Mouse (Mus musculus) intestine, embryonic 16.5 days (tissue): ENCODE data around the gene Fam209. TPM values are rescaled to one million over a fixed set of nuclear protein-coding genes. Genes with fewer than 3 reads are reported as not detected.

Source experiments
- ATAC-seq: fragments of 200-750 bp; cut with Nextera tagmentation; 2 replicates; pipeline ENCODE4 v1.8.0; 2017; ENCODE audit warnings: moderate TSS enrichment, moderate library complexity
- H3K27ac ChIP-seq: fragments of 300-500 bp; sonication (generic); 2 replicates; pipeline ENCODE4 v1.5.1; 2014; ENCODE audit warnings: mild to moderate bottlenecking, low read length
- H3K27me3 ChIP-seq: fragments of 300-500 bp; sonication (generic); replicated peaks from 2 replicates; pipeline ENCODE4 v1.6.1; 2014; ENCODE audit warnings: low read length, control low read depth, mixed read lengths; ENCODE audit not compliant: control insufficient read depth, insufficient read depth
- H3K36me3 ChIP-seq: fragments of 300-500 bp; sonication (generic); 2 replicates; pipeline ENCODE4 v1.6.1; 2014; ENCODE audit warnings: low read length, control low read depth; ENCODE audit not compliant: control insufficient read depth, insufficient read depth
- H3K4me1 ChIP-seq: fragments of 300-500 bp; sonication (generic); 2 replicates; pipeline ENCODE4 v1.6.1; 2014; ENCODE audit warnings: low read length, control low read depth, mixed read lengths; ENCODE audit not compliant: control insufficient read depth, insufficient read depth
- H3K4me2 ChIP-seq: fragments of 300-500 bp; sonication (generic); 2 replicates; pipeline ENCODE4 v1.6.1; 2014; ENCODE audit warnings: low read depth, low read length, control low read depth
- H3K4me3 ChIP-seq: fragments of 300-500 bp; sonication (generic); 2 replicates; pipeline ENCODE4 v1.5.1; 2014; ENCODE audit warnings: mild to moderate bottlenecking, low read length
- H3K9ac ChIP-seq: fragments of 300-500 bp; sonication (generic); 2 replicates; pipeline ENCODE4 v1.6.1; 2014; ENCODE audit warnings: low read depth, low read length
- H3K9me3 ChIP-seq: fragments of 300-500 bp; sonication (generic); 2 replicates; pipeline ENCODE4 v1.6.1; 2016; ENCODE audit warnings: low read length, control low read depth; ENCODE audit not compliant: control insufficient read depth
- WGBS: fragments of 180-500 bp; shearing (Covaris S2); extraction: QIAGEN DNeasy Blood & Tissue Kit; methylation state at CpG from one replicate; pipeline ENCODE4 v1.1.7; 2014; 5-methylcytosine and 5-hydroxymethylcytosine counted together
- polyA plus RNA-seq: library from polyadenylated mRNA; unstranded; fragments of >200 nt; fragmentation: Nextera tagmentation; extraction: Ambion mirVana; gene quantifications from 2 replicates; pipeline ENCODE4 v1.2.1, GENCODE M21; 2015

Gene Fam209
- polyA plus RNA-seq, 1 experiment from 2014 or later, result 0.20 TPM

GRCm38 (mm10) chr2:172468346-172468819 lies 3.9 kb upstream of the Fam209 start:
- H3K36me3 ChIP-seq, result peaks cover 15% of the 10 kb centered on the region
- no peaks in the 10 kb centered on the region for H3K27me3 ChIP-seq
- no peak overlapping the region for H3K4me3 ChIP-seq
- H3K9ac ChIP-seq, result no peak overlapping the region
- 83% methylated on average over 11 of the region's 11 CpGs for WGBS
- peaks cover 4% of the 10 kb centered on the region; the same call in 1 of the 2 replicates for H3K4me1 ChIP-seq
- no peak for ATAC-seq
- no peak overlapping the region for H3K4me2 ChIP-seq
- H3K9me3 ChIP-seq, result no peaks in the 10 kb centered on the region
- no peak overlapping the region for H3K27ac ChIP-seq

GRCm38 (mm10) chr2:172473591-172473990 lies 1.3 kb downstream of the Fam209 start:
- H3K4me1 ChIP-seq, result peaks cover 8% of the 10 kb centered on the region; the same call in 1 of the 2 replicates
- no peak overlapping the region for H3K9ac ChIP-seq
- WGBS, result 45% methylated on average over 8 of the region's 8 CpGs
- H3K4me2 ChIP-seq, result no peak overlapping the region
- H3K9me3 ChIP-seq, result no peaks in the 10 kb centered on the region
- no peak overlapping the region for H3K27ac ChIP-seq
- ATAC-seq, result peak; percentile 42; the same call in 1 of the 2 replicates
- H3K36me3 ChIP-seq, result peaks cover 4% of the 10 kb centered on the region
- no peak overlapping the region for H3K4me3 ChIP-seq
- H3K27me3 ChIP-seq, result no peaks in the 10 kb centered on the region

GRCm38 (mm10) chr2:172474970-172475369 lies 2.6 kb downstream of the Fam209 start:
- peaks cover 8% of the 10 kb centered on the region; the same call in 1 of the 2 replicates for H3K4me1 ChIP-seq
- H3K4me2 ChIP-seq, result no peak overlapping the region
- no peaks in the 10 kb centered on the region for H3K36me3 ChIP-seq
- H3K9ac ChIP-seq, result no peak overlapping the region
- 31% methylated on average over 6 of the region's 6 CpGs for WGBS
- H3K9me3 ChIP-seq, result no peaks in the 10 kb centered on the region
- no peak overlapping the region for H3K27ac ChIP-seq
- no peak overlapping the region for H3K4me3 ChIP-seq
- no peaks in the 10 kb centered on the region for H3K27me3 ChIP-seq
- ATAC-seq, result no peak

- Histone ChIP-seq H3K4me1 (peaks cover 8% of the 10 kb centered on the region; the same call in 1 of the 2 replicates), H3K9ac (no peak overlapping the region), H3K36me3 (no peaks in the 10 kb centered on the region), H3K9me3 (no peaks in the 10 kb centered on the region), H3K27me3 (no peaks in the 10 kb centered on the region), H3K4me3 (no peak overlapping the region), H3K4me2 (no peak overlapping the region), H3K27ac (no peak overlapping the region)
- WGBS, result 29% methylated on average over 10 of the region's 10 CpGs
- no peak for ATAC-seq
These were observed 4.5 kb downstream of the Fam209 start for GRCm38 (mm10) chr2:172476707-172477260.

DNA sequence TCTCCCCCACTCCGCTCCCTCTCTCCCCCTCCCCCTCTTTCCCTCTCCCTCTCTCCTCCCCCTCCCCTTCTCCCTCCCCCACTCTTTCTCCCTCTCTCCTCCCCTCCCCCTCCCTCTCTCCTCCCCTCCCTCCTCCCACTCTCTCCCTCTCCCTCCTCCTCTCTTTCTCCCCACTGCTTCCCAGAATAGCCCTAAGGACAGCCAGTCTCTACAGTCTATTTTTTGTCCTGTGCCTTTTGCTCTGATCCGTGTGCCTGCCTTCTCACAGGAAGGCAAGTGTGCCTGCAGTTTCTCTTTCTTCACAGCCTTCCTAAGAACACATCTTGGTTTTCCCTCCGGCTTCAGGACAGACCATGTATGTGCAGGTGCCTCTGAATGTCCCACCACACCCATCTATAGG lies 5.0 kb downstream of the Fam209 start:
- no peak for ATAC-seq
- WGBS, result 54% methylated on average over 3 of the region's 3 CpGs
- Histone ChIP-seq H3K4me3 (no peak overlapping the region), H3K9me3 (no peaks in the 10 kb centered on the region), H3K36me3 (no peaks in the 10 kb centered on the region), H3K9ac (no peak overlapping the region), H3K4me2 (no peak overlapping the region), H3K4me1 (peaks cover 8% of the 10 kb centered on the region; the same call in 1 of the 2 replicates), H3K27me3 (no peaks in the 10 kb centered on the region), H3K27ac (no peak overlapping the region)

- H3K4me3 ChIP-seq, result no peak overlapping the region
- H3K27me3 ChIP-seq, result no peaks in the 10 kb centered on the region
- whole genome bisulfite sequencing, result 5% methylated on average over 2 of the region's 2 CpGs
- H3K9me3 ChIP-seq, result no peaks in the 10 kb centered on the region
- H3K27ac ChIP-seq, result no peak overlapping the region
- peaks cover 8% of the 10 kb centered on the region; the same call in 1 of the 2 replicates for H3K4me1 ChIP-seq
- ATAC-seq, result no peak
- no peak overlapping the region for H3K9ac ChIP-seq
- H3K36me3 ChIP-seq, result no peaks in the 10 kb centered on the region
- no peak overlapping the region for H3K4me2 ChIP-seq
These were observed 5.5 kb downstream of the Fam209 start for GRCm38 (mm10) chr2:172477860-172478259.

- ATAC-seq, result no peak
- no peak overlapping the region for H3K9ac ChIP-seq
These were observed 8.0 kb downstream of the Fam209 start for GRCm38 (mm10) chr2:172480296-172480695.

DNA sequence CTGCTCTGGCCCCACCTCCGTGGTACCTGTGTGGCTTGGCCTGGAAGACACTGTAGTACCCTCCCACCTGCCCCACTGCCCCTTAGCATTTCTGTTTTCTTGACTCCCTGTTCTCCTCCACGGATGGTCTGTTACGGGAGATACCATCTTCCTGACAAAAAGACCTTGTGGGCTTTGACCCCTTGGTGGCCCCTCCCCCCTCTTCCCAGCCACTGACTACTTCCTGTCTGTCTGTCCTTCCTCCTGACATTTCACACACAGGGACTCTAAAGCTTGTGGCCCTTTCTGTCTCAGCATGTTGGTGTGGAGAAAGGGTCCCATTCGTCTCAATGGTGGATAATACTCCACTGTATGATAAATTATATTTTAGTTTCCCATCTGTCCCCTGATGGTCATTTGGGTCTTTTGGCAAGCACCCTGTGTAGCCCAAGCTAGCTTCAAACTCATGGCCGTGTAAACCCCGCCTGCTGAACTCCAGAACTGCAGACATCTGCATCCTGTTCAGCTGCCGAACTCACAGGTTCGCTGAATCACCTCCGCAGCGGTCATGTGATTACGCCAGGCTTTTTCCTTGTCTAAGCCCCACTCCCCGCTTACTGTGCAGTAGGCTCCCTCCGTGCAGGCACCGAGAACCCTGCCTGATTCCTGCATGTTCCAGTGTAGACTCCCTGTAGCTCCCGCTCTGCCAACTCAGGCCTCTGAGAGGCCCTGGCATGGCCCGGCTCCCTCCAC lies 9.5 kb downstream of the Fam209 start:
- Histone ChIP-seq H3K9ac (no peak overlapping the region), H3K4me2 (no peak overlapping the region), H3K27me3 (no peaks in the 10 kb centered on the region), H3K9me3 (no peaks in the 10 kb centered on the region), H3K27ac (no peak overlapping the region), H3K4me3 (no peak overlapping the region), H3K36me3 (no peaks in the 10 kb centered on the region), H3K4me1 (0 out of 2 replicates have a peak, but pooled peaks cover 5% of the 10 kb centered on the region)
- WGBS, result 80% methylated on average over 16 of the region's 16 CpGs
- no peak for ATAC-seq

More at GRCm38 (mm10) chr2:172480296-172480695, 8.0 kb downstream of the Fam209 start:
- Histone ChIP-seq H3K9me3 (no peaks in the 10 kb centered on the region), H3K4me1 (0 out of 2 replicates have a peak, but pooled peaks cover 8% of the 10 kb centered on the region), H3K4me2 (no peak overlapping the region), H3K4me3 (no peak overlapping the region), H3K36me3 (no peaks in the 10 kb centered on the region), H3K27ac (no peak overlapping the region), H3K27me3 (no peaks in the 10 kb centered on the region)
- 58% methylated on average over 7 of the region's 7 CpGs for WGBS

- Histone ChIP-seq H3K4me3 (no peak overlapping the region), H3K36me3 (no peaks in the 10 kb centered on the region), H3K27ac (no peak overlapping the region), H3K4me1 (0 out of 2 replicates have a peak, but pooled peaks cover 4% of the 10 kb centered on the region), H3K27me3 (no peaks in the 10 kb centered on the region), H3K4me2 (no peak overlapping the region), H3K9me3 (no peaks in the 10 kb centered on the region), H3K9ac (no peak overlapping the region)
- 86% methylated on average over 14 of the region's 14 CpGs for WGBS
- ATAC-seq, result no peak
These were observed 11.6 kb downstream of the Fam209 start for GRCm38 (mm10) chr2:172483766-172484413.
